Mouse (Mus musculus) lung, postnatal 0 days (tissue): Measurements from ENCODE around the gene Dnah7c. TPM values are rescaled to one million over a fixed set of nuclear protein-coding genes. Genes with fewer than 3 reads are reported as not detected.
A peak's percentile ranks its signal among the peaks of the same experiment; 100 is the strongest.
"Not testable (repeated sequence)": the region's sequence is repeated elsewhere in the genome, so short reads cannot be mapped to it uniquely, and the experiment has no call there.

ENCODE experiments used
- ATAC-seq: fragments of 200-750 bp; cut with Nextera tagmentation; 2 replicates; pipeline ENCODE4 v1.8.0; 2017; ENCODE audit warnings: moderate library complexity
- DNase-seq: peaks from one replicate; pipeline ENCODE4 v3.0.0-alpha.2; 2016; ENCODE audit warnings: low spot score
- H3K27ac ChIP-seq: fragments of 300-500 bp; sonication (generic); 2 replicates; pipeline ENCODE4 v1.5.1; 2014; ENCODE audit warnings: antibody characterized with exemption, mild to moderate bottlenecking, low read length, mixed read lengths
- H3K27me3 ChIP-seq: fragments of 300-500 bp; sonication (generic); replicated peaks from 2 replicates; pipeline ENCODE4 v1.6.1; 2014; ENCODE audit warnings: low read length, mixed read lengths; ENCODE audit not compliant: insufficient read depth
- H3K36me3 ChIP-seq: fragments of 300-500 bp; sonication (generic); 2 replicates; pipeline ENCODE4 v1.6.1; 2014; ENCODE audit warnings: low read length, mixed read lengths; ENCODE audit not compliant: insufficient read depth
- H3K4me1 ChIP-seq: fragments of 300-500 bp; sonication (generic); 2 replicates; pipeline ENCODE4 v1.6.1; 2014; ENCODE audit warnings: antibody characterized with exemption, low read depth, low read length, mixed read lengths; ENCODE audit not compliant: insufficient read depth
- H3K4me2 ChIP-seq: fragments of 300-500 bp; sonication (generic); replicated peaks from 2 replicates; pipeline ENCODE4 v1.6.1; 2014; ENCODE audit warnings: low read depth, mild to moderate bottlenecking, low read length, moderate library complexity, mixed read lengths
- H3K4me3 ChIP-seq: fragments of 300-500 bp; sonication (generic); 2 replicates; pipeline ENCODE4 v1.5.1; 2014; ENCODE audit warnings: low read depth, low read length
- H3K9ac ChIP-seq: fragments of 300-500 bp; sonication (generic); replicated peaks from 2 replicates; pipeline ENCODE4 v1.6.1; 2014; ENCODE audit warnings: low read depth, mild to moderate bottlenecking
- H3K9me3 ChIP-seq: fragments of 300-500 bp; sonication (generic); 2 replicates; pipeline ENCODE4 v1.6.1; 2016; ENCODE audit warnings: low read length, mixed read lengths
- CTCF ChIP-seq: IDR thresholded peaks from 2 replicates; pipeline ENCODE4 v1.5.1; 2016; ENCODE audit warnings: antibody characterized with exemption, mild to moderate bottlenecking
- EP300 ChIP-seq: IDR thresholded peaks from 2 replicates; pipeline ENCODE4 v1.6.1; 2016; ENCODE audit warnings: antibody characterized with exemption, mild to moderate bottlenecking, control low read depth
- WGBS: fragments of 180-500 bp; shearing (Covaris S2); extraction: QIAGEN DNeasy Blood & Tissue Kit; methylation state at CpG from one replicate; pipeline ENCODE4 v1.1.7; 2014; 5-methylcytosine and 5-hydroxymethylcytosine counted together
- polyA plus RNA-seq: library from polyadenylated mRNA; unstranded; fragments of >200 nt; fragmentation: Nextera tagmentation; extraction: Ambion mirVana; gene quantifications from 2 replicates; pipeline ENCODE4 v1.2.1, GENCODE M21; 2015

The Dnah7c gene
- polyA plus RNA-seq = 0.23 and 0.40 TPM in 2 replicates

- 0 out of 2 replicates have a peak, but pooled peaks cover 3% of the 10 kb centered on the region for H3K4me1 ChIP-seq
- ATAC-seq = peak; percentile 38
Observed at GRCm38 (mm10) chr1:46425137-46425925, at the start of gene Dnah7c. Gene Dnah7c, plus strand, starts transcription at chr1:46425592.

GRCm38 (mm10) chr1:46380641-46381040 lies 44.8 kb upstream of the Dnah7c start:
- H3K4me3 ChIP-seq, H3K27ac ChIP-seq, H3K4me1 ChIP-seq, DNase-seq, H3K9me3 ChIP-seq, H3K27me3 ChIP-seq, ATAC-seq, H3K36me3 ChIP-seq, H3K4me2 ChIP-seq, H3K9ac ChIP-seq: not testable (repeated sequence)
- 90% methylated on average over 3 of the region's 3 CpGs for WGBS

More at GRCm38 (mm10) chr1:46425137-46425925, at the start of gene Dnah7c:
- no peak within 1 kb of the TSS for H3K27ac ChIP-seq
- H3K27me3 ChIP-seq = no peaks in the 10 kb centered on the region
- H3K9ac ChIP-seq = no peak within 1 kb of the TSS
- DNase-seq = peak; percentile 35
- peak within 1 kb of the TSS; percentile 31 for H3K4me3 ChIP-seq
- peak within 1 kb of the TSS; percentile 73 for H3K4me2 ChIP-seq
- TF ChIP-seq CTCF = peak; percentile 38
- no peak for TF ChIP-seq EP300
- 10% methylated on average over 30 of the region's 30 CpGs for WGBS
- H3K9me3 ChIP-seq = no peaks in the 10 kb centered on the region
- no peaks in the 10 kb centered on the region for H3K36me3 ChIP-seq

DNA sequence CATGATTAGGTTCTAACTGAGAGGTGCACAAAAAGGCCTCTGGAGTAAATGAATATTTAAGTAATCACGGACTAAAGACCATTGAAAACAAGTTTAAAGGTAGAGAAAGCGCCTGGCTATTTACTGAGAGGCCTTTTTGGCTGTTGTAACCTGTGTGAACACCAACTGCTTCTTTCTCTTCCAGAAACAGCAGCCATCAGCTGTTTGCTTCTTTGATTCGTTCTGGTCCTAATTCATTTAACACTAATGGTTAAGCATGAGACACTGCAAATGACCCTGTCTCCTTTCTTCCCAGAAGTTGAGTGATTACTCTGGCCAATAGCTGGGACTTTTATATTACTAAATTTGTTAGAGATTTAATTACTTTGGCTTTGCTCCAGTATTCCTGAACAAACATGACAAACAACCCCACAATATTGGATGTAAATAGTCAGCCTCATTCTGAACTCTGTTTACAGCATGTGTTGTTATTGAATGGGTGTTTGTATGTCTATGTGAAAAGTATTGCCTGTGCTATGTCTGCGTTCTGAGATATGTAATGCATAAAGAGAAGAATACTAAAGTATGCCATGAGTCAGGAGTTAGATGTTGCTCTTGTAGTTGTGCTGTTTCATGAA lies 30.6 kb upstream of the Dnah7c start:
- not testable (repeated sequence) for H3K36me3 ChIP-seq, H3K4me3 ChIP-seq, H3K4me2 ChIP-seq, ATAC-seq, H3K9me3 ChIP-seq, DNase-seq, H3K27ac ChIP-seq, H3K9ac ChIP-seq, H3K27me3 ChIP-seq, H3K4me1 ChIP-seq
- 58% methylated on average over 3 of the region's 4 CpGs for WGBS

DNA sequence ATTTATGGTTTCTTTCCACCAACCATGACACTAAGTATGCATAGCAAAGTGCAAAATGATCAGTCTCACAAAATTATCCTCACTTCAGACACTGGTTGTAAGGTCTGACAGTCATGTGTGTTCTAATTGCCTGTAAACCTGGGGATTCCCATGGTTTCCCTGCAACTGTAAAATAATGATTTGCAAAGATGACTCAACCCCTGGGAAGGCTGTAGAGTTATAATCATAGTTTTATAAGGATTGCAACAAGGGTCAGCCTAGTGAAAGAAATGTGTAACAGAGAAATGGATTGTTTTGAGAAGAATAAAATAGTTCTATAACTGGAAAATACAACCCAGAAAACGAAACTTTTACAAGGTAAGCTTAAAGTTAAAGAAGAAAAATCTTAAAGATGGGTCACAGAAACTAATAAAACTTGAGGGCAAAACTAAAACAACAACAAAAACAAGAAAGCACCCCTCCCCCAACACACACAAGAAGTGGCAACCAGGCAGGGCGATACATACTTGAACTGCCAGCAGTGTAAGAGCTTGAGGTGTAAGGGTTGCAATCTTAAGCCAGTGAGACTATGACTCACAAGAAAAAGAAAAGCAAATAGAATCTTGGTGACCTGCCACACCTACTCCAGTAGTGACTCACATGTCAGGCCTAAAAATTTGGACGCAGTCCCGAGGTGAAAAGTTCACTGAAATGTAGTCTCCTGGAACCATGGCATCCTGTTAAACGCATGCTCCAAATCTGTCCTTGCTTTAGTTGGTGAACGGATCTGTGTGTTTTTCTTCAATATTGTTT lies 16.9 kb upstream of the Dnah7c start:
- no peaks in the 10 kb centered on the region for H3K4me1 ChIP-seq
- DNase-seq = peak; percentile 86

GRCm38 (mm10) chr1:46414798-46415197 lies 10.6 kb upstream of the Dnah7c start:
- H3K9me3 ChIP-seq, H3K36me3 ChIP-seq, ATAC-seq, H3K4me1 ChIP-seq, H3K27ac ChIP-seq, H3K4me3 ChIP-seq, H3K4me2 ChIP-seq, H3K27me3 ChIP-seq, H3K9ac ChIP-seq: not testable (repeated sequence)
- 76% methylated on average over 7 of the region's 7 CpGs for WGBS
- peak; percentile 5 for DNase-seq

More for the DNA sequence above, 16.9 kb upstream of the Dnah7c start:
- Histone ChIP-seq H3K27ac (no peak overlapping the region), H3K4me2 (no peak overlapping the region), H3K4me3 (no peak overlapping the region), H3K27me3 (no peaks in the 10 kb centered on the region), H3K9me3 (no peaks in the 10 kb centered on the region), H3K9ac (no peak overlapping the region), H3K36me3 (no peaks in the 10 kb centered on the region)
- TF ChIP-seq EP300 = peak; percentile 67
- TF ChIP-seq CTCF = no peak
- 55% methylated on average over 6 of the region's 6 CpGs for WGBS
- peak; percentile 97 for ATAC-seq

DNA sequence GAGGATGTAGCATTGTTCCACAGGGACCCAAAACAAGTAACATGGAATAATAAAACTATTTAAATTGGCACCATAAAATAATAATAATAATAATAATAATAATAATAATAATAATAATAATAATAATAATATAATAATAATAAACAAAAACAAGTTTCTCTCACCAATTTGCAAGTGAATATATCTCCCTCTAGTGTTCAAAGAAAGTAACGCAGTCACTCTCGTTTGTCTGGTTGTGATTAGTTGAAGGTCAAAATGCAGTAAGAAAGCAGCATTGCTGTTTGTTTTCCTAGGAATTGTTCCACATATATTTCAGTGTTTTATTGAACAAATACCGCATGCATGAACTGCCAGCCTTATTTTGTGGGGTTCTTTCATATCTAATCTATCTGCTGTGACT lies 8.4 kb upstream of the Dnah7c start:
- not testable (repeated sequence) for H3K9ac ChIP-seq, H3K4me2 ChIP-seq, H3K27ac ChIP-seq, H3K4me3 ChIP-seq, H3K9me3 ChIP-seq, ATAC-seq, H3K36me3 ChIP-seq, H3K27me3 ChIP-seq, H3K4me1 ChIP-seq
- peak; percentile 61 for TF ChIP-seq CTCF
- peak; percentile 62 for DNase-seq
- 14% methylated on average over 3 of the region's 3 CpGs for WGBS

GRCm38 (mm10) chr1:46418966-46419365 lies 6.4 kb upstream of the Dnah7c start:
- ATAC-seq, H3K4me2 ChIP-seq, H3K9ac ChIP-seq, DNase-seq, H3K27me3 ChIP-seq, H3K4me1 ChIP-seq, H3K36me3 ChIP-seq, H3K27ac ChIP-seq, H3K4me3 ChIP-seq, H3K9me3 ChIP-seq: not testable (repeated sequence)
- 49% methylated on average over 3 of the region's 4 CpGs for WGBS
